Mouse (Mus musculus) urinary bladder, adult 2 months (tissue): ENCODE measurements around the gene Tcl1b3. TPM values are rescaled to one million over a fixed set of nuclear protein-coding genes. Genes with fewer than 3 reads are reported as not detected.
A peak's percentile ranks its signal among the peaks of the same experiment; 100 is the strongest.
"Not testable (repeated sequence)": the region's sequence is repeated elsewhere in the genome, so short reads cannot be mapped to it uniquely, and the experiment has no call there.

Experiments
- DNase-seq: peaks from one replicate; pipeline ENCODE4 v3.0.0; 2022; ENCODE audit warnings: low spot score
- polyA plus RNA-seq: library from polyadenylated mRNA; depleted of rRNA; stranded (reverse); fragments of >200 nt; gene quantifications from 2 replicates; pipeline ENCODE4 v1.2.3, GENCODE M21; 2012; rRNA removed

Gene Tcl1b3
- polyA plus RNA-seq = not detected in 2 replicates

DNA sequence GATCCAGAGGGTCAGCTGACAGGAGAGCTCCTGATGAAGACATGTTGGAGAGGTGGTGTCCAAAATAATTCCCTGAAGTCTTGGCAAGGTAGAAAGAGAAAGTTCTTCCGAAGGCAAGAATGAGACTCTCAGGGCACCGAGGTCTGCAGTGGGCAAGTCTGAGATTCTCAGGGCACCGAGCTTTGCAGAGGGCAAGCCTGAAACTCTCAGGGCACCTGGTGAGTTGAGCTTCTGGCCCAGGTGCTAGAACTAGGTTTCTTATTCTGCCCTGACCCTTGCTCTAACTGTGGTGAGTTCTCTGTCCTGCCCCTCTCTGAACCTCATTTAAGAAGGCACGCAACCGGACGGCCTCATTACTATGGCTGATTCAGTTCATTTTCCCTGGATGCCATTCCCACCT is at the start of gene Tcl1b3:
TSS of gene Tcl1b3 (plus strand) at position 301 of the 400 bp plus-strand sequence.
- not testable (repeated sequence) for DNase-seq

DNA sequence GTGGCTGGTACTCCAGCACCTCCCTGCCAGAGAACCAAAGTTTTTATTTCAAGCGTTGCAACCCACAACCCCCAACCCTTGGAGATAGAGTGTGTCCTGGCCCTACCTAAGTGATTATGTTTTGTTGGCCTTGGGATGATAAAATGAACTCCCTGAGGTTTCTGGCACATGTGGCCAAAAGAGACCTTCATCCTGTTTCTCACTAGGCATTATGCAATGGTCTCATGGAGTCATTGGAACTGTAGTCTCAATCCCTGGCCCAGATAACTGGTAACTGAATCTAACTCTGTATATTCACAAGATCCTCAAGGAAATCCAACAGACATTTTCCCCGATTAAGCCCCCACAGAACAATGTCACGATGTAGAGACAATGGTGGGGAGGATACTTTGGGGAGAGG is 47.7 kb upstream of the Tcl1b3 start:
- DNase-seq = no peak

DNA sequence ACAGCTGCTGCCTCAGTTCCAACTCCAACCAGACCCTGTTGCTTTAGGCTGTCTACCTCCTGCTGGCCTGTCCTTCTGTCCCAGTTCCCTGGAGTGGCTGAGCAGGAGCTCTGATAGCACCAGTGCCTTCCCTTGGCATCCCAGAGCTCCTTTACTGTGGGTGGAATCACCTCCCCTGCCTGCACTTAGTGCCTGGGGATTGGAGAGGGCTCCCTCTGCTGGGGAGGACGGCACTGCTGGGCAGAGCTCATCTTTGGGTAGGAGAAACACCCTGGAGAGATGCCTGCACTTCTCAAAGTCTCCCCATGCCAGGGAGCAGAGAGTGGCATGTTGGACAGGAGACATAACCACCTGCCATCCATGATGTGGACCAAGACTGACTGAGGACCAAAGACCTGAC is 45.9 kb upstream of the Tcl1b3 start:
- not testable (repeated sequence) for DNase-seq

GRCm38 (mm10) chr12:105145714-105146113 is 45.1 kb upstream of the Tcl1b3 start, which contains the start of gene Tcl1b2:
Gene Tcl1b2 (plus strand): TSS chr12:105146014.
- no peak for DNase-seq

DNA sequence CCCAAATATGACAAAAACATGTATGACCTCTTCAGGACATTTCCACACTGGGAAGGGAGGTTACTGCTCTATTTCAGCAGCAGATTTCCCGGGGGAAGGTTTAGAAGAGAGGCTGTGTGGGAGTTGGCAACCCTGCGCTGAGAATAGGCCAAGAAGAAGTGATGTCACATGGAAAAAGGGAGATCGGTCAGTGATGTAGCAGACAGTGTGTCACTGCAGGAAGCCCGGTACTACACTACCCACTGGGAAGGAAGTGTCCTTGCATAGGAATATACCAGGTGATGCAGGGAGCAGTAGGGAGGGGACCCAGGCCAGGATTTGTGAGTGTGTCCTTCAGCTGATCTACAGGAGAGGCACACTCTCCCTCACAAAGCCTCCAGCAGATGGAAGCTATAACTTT is 35.6 kb upstream of the Tcl1b3 start:
- not testable (repeated sequence) for DNase-seq

DNA sequence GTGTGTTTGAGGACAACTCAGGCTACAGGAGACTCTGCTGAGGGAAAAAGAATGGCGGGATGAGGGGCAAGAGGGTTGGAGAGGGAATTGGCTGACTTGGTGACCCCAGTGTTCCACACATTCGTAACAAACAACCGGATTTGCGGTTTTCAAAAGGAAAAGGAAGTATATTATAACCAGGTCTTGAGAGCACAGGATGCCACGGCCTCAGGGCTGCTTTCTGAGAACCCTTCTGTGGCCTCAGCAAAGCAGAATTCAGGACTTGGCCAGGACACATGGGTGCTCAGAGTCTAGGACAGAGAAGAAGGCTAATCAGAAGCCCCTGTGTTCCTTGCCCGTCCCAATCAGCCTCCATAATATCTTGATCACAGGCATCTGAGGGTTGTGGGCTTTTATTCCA is 32.0 kb upstream of the Tcl1b3 start:
- no peak for DNase-seq

DNA sequence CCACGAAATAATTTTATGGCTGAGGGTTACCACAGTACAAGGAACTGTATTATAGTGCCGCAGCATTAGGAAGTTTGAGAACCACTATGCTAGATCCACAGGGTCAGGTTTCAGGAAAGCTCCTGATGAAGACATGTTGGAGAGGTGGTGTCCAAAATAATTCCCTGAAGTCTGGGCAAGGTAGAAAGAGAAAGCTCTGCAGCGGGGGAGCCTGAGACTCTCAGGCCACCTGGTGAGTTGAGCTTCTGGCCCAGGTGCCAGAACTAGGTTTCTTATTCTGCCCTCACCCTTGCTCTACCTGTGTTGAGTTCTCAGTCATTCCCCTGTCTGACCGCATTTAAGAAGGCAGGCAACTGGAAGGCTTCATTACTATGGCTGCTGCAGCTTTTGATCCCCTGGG is 31.5 kb upstream of the Tcl1b3 start, which contains the start of gene Tcl1b1:
TSS of gene Tcl1b1 (plus strand) at position 301 of the 400 bp plus-strand sequence.
- DNase-seq = no peak

DNA sequence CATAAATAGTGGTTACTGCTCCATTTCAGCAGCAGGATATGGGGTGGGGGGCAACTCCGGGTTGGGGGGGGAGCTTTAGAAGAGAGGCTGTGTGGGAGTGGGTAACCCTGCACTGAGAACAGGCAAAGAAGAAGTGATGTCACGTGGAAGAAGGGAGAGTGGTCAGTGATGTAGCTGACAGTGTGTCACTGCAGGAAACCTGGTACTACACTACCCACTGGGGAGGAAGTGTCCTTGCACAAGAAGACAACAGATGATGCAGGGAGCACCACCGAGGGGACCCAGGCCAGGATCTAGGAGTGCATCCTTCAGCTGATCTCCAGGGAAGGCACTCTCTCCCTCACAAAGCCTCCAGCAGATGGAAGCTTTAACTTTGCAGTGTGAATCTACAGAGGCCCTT is 24.1 kb upstream of the Tcl1b3 start:
- no peak for DNase-seq

DNA sequence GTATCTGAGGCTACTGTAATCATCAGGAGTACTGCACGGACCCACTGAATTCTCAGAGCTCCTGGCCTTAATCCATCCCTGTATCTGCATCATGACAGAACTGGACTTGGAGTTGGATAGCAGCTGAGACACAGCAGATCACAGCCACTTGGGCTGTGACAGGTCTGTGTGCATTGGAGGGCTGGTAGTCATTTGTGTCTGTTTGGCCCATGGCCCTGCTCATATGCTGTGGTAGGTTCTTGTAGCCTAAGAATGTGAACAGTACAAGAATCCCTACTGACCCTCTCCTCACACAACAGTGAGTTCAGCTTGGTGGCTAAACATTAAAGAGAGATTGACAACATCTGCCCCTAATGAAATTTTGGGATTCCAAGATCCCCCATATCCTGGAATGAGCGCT is 17.5 kb upstream of the Tcl1b3 start:
- DNase-seq = no peak

GRCm38 (mm10) chr12:105174318-105174717 is 16.5 kb upstream of the Tcl1b3 start:
- DNase-seq = peak; percentile 40

DNA sequence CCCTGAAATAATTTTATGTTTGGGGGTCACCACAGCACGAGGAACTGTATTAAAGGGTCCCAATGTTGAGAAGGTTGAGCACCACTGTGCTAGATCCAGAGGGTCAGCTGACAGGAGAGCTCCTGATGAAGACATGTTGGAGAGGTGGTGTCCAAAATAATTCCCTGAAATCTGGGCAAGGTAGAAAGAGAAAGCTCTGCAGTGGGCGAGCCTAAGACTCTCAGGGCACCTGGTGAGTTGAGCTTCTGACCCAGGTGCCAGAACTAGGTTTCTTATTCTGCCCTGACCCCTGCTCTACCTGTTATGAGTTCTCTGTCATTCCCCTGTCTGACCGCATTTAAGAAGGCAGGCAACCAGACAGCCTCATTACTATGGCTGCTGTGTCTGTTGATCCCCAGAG is 14.8 kb upstream of the Tcl1b3 start, which contains the start of gene Tcl1b5:
TSS of gene Tcl1b5 (plus strand) at position 301 of the 400 bp plus-strand sequence.
- DNase-seq = not testable (repeated sequence)

DNA sequence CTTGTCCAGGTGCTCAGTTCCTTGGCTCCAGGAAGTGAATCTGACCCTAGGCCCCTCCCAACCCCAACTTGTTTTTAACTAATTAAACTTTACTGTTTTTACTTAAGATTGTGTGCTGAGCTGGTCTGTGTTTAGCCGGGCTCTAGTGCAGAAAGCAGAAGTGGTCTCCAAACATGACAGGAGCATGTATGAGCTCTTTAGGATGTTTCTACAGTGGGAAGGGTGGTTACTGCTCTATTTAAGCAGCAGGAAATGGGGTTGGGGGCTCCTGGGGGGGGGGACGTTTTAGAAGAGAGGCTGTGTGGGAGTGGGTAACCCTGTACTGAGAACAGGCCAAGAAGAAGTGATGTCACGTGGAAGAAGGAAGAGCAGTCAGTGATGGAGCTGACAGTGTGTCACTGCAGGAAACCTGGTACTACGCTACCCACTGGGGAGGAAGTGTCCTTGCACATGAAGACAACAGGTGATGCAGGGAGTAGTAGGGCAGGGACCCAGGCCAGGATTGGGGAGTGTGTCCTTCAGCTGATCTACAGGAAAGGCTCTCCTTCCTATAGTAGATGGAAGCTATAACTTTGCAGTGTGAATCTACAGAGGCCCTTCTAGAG is 9.7 kb upstream of the Tcl1b3 start:
- DNase-seq = not testable (repeated sequence)

GRCm38 (mm10) chr12:105188980-105189379 is 1.9 kb upstream of the Tcl1b3 start:
- DNase-seq = not testable (repeated sequence)

DNA sequence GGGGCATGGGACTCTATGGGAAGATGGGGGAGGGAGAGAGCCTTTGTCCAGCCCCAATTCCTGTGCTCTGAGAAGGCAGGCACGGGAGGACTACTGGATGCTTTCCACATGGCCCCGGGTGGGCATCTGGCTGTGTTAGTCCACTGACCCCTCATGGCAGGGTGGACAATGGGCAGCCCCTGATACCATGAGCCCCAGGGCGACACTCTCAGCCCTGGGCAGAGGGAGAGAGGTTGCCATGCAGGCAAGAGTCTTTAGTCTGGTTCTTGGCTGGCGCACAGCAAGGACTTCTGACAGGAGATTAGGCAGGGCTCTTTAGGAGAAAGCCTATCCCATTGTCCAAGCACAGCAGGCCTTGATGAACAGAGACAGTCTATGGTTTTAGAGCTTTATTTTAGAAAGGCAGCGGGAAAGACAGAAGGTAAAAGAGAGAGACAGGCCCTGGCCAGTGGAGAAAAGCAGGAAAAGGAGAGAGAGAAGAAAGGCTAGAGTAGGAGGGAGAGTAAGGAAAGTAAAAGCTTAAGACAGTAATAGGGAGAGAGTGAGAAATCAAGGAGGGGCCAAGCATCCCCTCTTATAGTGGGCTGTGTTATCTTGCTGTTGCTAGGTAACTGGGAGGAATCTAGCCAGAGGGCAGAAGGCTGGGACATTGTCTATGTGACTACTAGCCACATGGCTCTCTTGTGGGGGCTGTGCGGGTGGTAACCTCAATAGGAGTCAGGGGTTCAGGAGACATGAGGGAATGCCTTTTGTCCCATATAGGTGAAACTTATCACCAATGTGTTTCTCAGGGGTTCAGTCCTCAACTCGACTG is 9.0 kb downstream of the Tcl1b3 start:
- not testable (repeated sequence) for DNase-seq

DNA sequence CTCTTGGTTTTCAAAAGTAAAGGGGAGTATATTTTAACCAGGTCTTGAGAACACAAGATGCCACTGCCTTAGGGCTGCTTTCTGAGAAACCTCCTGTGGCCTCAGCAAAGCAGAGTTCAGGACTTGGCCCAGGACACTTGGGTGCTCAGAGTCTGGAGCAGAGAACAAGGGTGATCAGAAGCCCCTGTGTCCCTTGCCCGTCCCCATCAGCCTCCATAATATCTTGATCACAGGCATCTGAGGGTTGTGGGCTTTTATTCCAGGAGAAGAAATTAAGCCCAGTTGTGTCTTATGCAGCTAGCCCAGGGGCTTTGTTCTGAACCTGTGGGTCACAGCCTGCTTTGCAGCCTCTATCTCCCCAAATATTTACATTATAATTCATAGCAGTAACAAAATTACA is 10.8 kb downstream of the Tcl1b3 start, which contains the start of gene Tcl1b4:
TSS of gene Tcl1b4 (plus strand) at position 301 of the 400 bp plus-strand sequence.
- DNase-seq = not testable (repeated sequence)

DNA sequence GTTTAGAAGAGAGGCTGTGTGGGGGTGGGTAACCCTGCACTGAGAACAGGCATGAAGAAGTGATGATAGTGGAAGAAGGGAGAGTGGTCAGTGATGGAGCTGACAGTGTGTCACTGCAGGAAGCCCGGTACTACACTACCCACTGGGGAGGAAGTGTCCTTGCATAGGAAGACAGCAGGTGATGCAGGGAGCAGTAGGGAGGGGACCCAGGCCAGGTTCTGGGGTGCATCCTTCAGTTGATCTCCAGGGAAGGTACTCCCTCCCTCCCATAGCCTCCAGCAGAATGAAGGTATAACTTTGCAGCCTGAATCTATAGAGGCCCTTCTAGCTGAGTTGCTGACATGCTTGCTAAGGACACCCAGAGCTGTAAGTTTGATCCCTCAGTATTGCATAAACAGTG is 16.2 kb downstream of the Tcl1b3 start:
- no peak for DNase-seq

GRCm38 (mm10) chr12:105208441-105208840 is 17.6 kb downstream of the Tcl1b3 start:
- DNase-seq = no peak

GRCm38 (mm10) chr12:105209231-105209630 is 18.4 kb downstream of the Tcl1b3 start:
- DNase-seq = no peak

GRCm38 (mm10) chr12:105217101-105217760 is 26.4 kb downstream of the Tcl1b3 start:
- DNase-seq = no peak

DNA sequence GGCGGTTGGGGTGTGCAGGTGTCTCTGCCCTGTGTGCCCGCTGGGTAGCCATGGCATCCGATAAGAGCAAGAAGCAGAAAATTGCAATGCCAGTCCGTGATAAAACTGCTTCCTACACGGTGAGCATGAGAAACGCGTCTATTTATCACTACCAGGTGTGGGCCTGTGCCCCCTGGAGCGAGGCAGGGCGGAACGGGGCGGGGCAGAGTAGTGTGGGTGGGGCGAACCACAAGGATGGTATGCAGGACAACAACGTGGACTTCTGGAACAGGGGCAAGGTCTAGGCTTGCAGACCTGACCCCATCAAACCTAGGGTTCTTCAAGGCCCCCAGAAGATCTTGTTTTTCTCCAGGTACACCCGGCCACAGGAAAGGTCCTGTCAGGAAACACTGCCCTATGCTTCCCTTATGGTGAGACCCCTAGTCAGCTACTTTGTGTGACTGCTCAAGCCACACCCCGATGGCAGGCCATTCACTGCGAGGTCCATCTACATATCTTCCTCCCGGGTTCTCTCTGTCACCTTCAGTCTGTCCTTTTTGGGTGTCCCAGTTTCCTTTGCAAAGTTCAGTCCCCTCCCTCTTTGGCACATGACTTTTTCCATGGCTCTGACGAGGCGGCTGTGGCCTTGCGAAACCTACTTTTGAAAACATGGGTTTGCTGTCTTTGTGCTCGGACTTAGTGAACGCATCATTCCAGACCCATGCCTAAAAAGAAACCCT is 31.9 kb downstream of the Tcl1b3 start, which contains the start of gene Tcl1:
TSS of gene Tcl1 (minus strand) at position 193 of the 719 bp plus-strand sequence.
- no peak for DNase-seq

GRCm38 (mm10) chr12:105224621-105225320 is 33.9 kb downstream of the Tcl1b3 start:
- no peak for DNase-seq
